Mouse (Mus musculus) ES-E14 (cell line): Measurements from ENCODE around the gene Hmox2. TPM values are rescaled to one million over a fixed set of nuclear protein-coding genes. Genes with fewer than 3 reads are reported as not detected.

Experiments used
- DNase-seq: peaks from one replicate; pipeline ENCODE4 v3.0.0-alpha.2; 2013; ENCODE audit warnings: low read depth, low spot score
- H3K27ac ChIP-seq: 2 replicates; pipeline ENCODE4 v1.5.1; 2012; ENCODE audit warnings: low read depth, mild to moderate bottlenecking, low read length, moderate library complexity, mixed read lengths; ENCODE audit not compliant: poor library complexity, insufficient read depth, severe bottlenecking
- H3K36me3 ChIP-seq: 2 replicates; pipeline ENCODE4 v1.6.1; 2012; ENCODE audit warnings: mild to moderate bottlenecking, low read length, moderate library complexity, mixed read lengths; ENCODE audit not compliant: control insufficient read depth, poor library complexity, insufficient read depth, severe bottlenecking
- H3K4me1 ChIP-seq, 2 experiments: fragments of 150-350 bp in 1 of 2; sonication (generic) in 1 of 2; 2 replicates each; pipeline ENCODE4 v1.6.1; 2012; ENCODE audit warnings: low read length in 2 of 2, mild to moderate bottlenecking in 1 of 2, mixed read lengths in 1 of 2; ENCODE audit not compliant: control insufficient read depth in 2 of 2, insufficient read depth in 2 of 2, poor library complexity in 1 of 2
- H3K4me3 ChIP-seq, 2 experiments: fragments of 150-350 bp in 1 of 2; sonication (generic) in 1 of 2; 2 replicates each; pipeline ENCODE4 v1.5.1; 2012; ENCODE audit warnings: low read length in 2 of 2, low read depth in 1 of 2, mild to moderate bottlenecking in 1 of 2, mixed read lengths in 1 of 2; ENCODE audit not compliant: insufficient read depth in 1 of 2, poor library complexity in 1 of 2, severe bottlenecking in 1 of 2
- H3K9ac ChIP-seq: 2 replicates; pipeline ENCODE4 v1.6.1; 2012; ENCODE audit warnings: low read depth, mild to moderate bottlenecking, low read length, mixed read lengths; ENCODE audit not compliant: poor library complexity, insufficient read depth, severe bottlenecking
- H3K9me3 ChIP-seq: fragments of 150-350 bp; sonication (generic); 2 replicates; pipeline ENCODE4 v1.6.1; 2012; ENCODE audit warnings: low read depth, mild to moderate bottlenecking, low read length; ENCODE audit not compliant: control insufficient read depth, insufficient read depth
- CHD2 ChIP-seq: IDR thresholded peaks from 2 replicates; pipeline ENCODE4 v1.6.1; 2014; ENCODE audit warnings: mild to moderate bottlenecking, low read depth, low read length, inconsistent platforms
- HCFC1 ChIP-seq: IDR thresholded peaks from 2 replicates; pipeline ENCODE4 v1.6.1; 2012; ENCODE audit warnings: low read length, inconsistent platforms, borderline replicate concordance; ENCODE audit not compliant: insufficient read depth
- MAFK ChIP-seq: IDR thresholded peaks from 2 replicates; pipeline ENCODE4 v1.6.1; 2014; ENCODE audit warnings: mild to moderate bottlenecking, low read depth, low read length, inconsistent platforms; ENCODE audit not compliant: insufficient read depth
- ZC3H11A ChIP-seq: IDR thresholded peaks from 2 replicates; pipeline ENCODE4 v1.6.1; 2012; ENCODE audit warnings: low read depth, mild to moderate bottlenecking, inconsistent platforms, low read length, borderline replicate concordance
- ZNF384 ChIP-seq: IDR thresholded peaks from 2 replicates; pipeline ENCODE4 v1.6.1; 2012; ENCODE audit warnings: low read depth, low read length, inconsistent platforms
- in situ Hi-C, 2 experiments: fragments of 600-800 bp; cut with MboI; formaldehyde crosslinking; loops; one replicate each; pipeline ENCODE4 v1.15.1; 2025; ENCODE audit warnings: low sequenced_read_pairs in 2 of 2, inconsistent platforms in 1 of 2; ENCODE audit not compliant: unreplicated experiment in 2 of 2
- total RNA-seq: library from RNA; depleted of rRNA; stranded (reverse); fragments of 300-350 nt; gene quantifications from 2 replicates; pipeline ENCODE4 v1.2.3, GENCODE M21; 2012

Gene Hmox2
- total RNA-seq, 1 experiment, result 36.1 TPM

DNA sequence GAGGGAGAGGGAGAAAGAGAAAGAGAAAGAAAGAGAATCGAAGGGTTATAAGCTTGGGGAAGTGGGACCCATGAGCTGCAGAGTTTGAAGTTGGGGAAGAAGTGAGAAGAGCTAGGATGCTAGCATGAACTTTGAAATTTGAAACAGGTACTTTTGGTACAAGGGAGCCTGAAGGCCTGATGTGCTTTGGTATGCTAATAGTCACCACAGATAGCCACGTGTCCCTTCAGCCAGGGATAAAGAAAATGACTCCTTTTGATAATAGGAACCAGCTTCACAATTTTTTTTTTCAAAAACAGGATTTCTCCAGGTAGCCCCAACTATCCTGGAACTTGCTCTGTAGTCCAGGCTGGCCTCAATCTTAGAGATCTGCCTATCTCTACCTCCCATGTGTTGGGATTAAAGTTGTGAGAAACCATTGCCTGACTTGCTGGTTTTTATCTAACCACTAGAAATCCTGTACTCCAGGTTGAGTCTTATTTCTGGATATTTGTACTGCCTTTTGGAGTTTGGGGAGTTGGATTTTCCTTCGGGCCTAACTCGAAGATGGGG, 43.5 kb upstream of the Hmox2 start:
- Histone ChIP-seq H3K9me3 (no peaks in the 10 kb centered on the region), H3K36me3 (peaks cover 3% of the 10 kb centered on the region), H3K27ac (no peak overlapping the region), H3K4me1 (peaks cover 0 to 2% of the 10 kb centered on the region in 2 experiments; a peak in 3 of 4 replicates), H3K9ac (peak overlapping the region; percentile 81; the same call in 1 of the 2 replicates), H3K4me3 (peak overlapping the region in 1 of 2 experiments; percentile 91; a peak in 1 of 4 replicates)
- DNase-seq, result no peak
- in situ Hi-C loops, result no loop called here
- TF ChIP-seq HCFC1, result no peak
- TF ChIP-seq ZC3H11A, result no peak
- TF ChIP-seq MAFK, result no peak
- TF ChIP-seq ZNF384, result no peak
- TF ChIP-seq CHD2, result no peak

DNA sequence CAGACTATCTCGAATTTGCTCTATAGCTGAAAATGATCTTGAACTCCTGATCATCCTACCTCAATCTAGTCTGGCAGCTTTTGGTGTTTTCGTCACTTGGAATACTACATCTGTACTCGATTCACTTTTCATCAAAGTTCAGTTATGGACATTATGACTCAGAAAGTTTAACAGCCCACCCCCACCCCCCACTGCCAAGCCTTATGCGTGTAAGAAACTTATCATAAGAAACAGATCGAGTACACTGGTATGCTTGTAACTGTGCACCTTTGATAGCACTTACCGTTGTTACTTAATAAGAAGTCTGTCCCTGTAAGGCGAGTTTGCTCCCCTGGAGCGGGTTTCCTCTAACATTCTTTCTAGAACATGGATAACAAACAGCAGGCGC, 43.0 kb upstream of the Hmox2 start:
- Histone ChIP-seq H3K4me1 (peaks cover 0 to 2% of the 10 kb centered on the region in 2 experiments; a peak in 3 of 4 replicates), H3K36me3 (peaks cover 5% of the 10 kb centered on the region), H3K4me3 (peak overlapping the region; percentile 91 to 98), H3K27ac (peak overlapping the region; percentile 54; the same call in 1 of the 2 replicates), H3K9ac (peak overlapping the region; percentile 81; the same call in 1 of the 2 replicates), H3K9me3 (no peaks in the 10 kb centered on the region)
- in situ Hi-C loops, result no loop called here
- TF ChIP-seq CHD2 (no peak), ZC3H11A (no peak), MAFK (no peak)
- no peak for DNase-seq

DNA sequence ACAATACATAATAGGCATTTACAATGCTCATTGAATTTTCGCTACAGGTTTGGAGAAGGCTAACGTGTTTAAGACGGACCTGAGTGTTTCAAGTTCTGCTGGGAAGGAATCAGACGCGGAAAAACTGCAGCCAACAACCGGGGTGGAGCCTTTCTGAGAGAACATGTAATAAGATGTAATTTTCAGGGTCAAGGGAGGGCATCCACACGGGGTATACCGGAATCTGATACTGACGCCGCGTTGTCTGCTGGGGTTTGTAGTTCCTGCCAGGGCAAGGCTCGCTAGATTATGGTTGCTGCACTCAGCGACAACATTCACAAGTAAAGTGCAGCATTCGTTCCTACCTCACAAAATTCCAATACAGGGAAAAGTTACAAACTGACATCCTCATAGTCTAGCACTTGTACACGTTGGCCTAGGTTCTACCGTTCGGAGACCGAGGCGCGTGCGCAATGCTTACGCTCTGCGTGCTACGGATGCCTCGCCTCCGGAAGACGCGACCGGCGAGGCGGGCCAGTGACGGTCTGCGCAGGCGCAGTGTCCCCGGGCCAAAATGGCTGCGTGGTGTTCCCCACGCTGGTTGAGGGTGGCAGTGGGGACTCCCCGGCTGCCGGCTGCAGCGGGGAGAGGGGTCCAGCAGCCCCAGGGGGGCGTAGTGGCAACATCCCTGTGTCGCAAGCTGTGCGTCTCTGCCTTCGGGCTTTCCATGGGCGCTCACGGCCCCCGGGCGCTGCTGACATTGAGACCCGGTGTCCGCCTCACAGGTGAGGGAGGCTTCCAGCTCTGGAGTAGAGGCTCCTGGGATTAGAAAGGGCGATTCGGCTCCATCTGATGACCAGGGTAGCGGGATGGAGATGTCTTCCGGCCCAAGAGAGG, 42.3 kb upstream of the Hmox2 start:
- H3K9ac ChIP-seq, result peak overlapping the region; percentile 96
- TF ChIP-seq HCFC1 (peak; percentile 94), CHD2 (no peak)
- H3K4me3 ChIP-seq, result peak overlapping the region; percentile 91 to 98
- peak; percentile 90 for DNase-seq
- peaks cover 0 to 2% of the 10 kb centered on the region in 2 experiments; a peak in 3 of 4 replicates for H3K4me1 ChIP-seq
- H3K9me3 ChIP-seq, result no peaks in the 10 kb centered on the region
- H3K36me3 ChIP-seq, result peaks cover 8% of the 10 kb centered on the region
- in situ Hi-C loops, result no loop called here
- peak overlapping the region; percentile 54; the same call in 1 of the 2 replicates for H3K27ac ChIP-seq

DNA sequence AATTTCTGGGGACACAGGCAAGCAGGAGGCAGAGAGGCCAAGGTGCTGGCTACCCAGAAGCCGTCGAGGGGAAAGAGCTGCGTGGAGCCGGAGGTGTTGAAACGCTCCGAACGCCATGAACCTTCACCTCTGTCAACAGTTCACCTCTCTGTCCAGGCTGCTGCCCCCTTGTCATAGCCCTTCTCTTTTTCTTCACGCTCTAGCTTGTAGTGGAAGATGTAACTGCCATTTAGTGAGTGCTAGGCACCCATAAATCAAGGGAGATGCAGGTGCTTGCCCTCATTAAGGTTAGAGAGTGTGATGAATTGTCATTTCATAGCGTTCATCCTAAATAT, 41.7 kb upstream of the Hmox2 start:
- no peak for DNase-seq
- in situ Hi-C loops, result no loop called here
- H3K9ac ChIP-seq, result peak overlapping the region; percentile 96
- peak overlapping the region; percentile 91 to 98 for H3K4me3 ChIP-seq
- H3K4me1 ChIP-seq, result peaks cover 0 to 2% of the 10 kb centered on the region in 2 experiments; a peak in 3 of 4 replicates
- H3K27ac ChIP-seq, result peak overlapping the region; percentile 20; the same call in 1 of the 2 replicates
- TF ChIP-seq HCFC1 (no peak), CHD2 (no peak), MAFK (no peak), ZC3H11A (no peak), ZNF384 (no peak)
- H3K9me3 ChIP-seq, result no peaks in the 10 kb centered on the region
- peaks cover 8% of the 10 kb centered on the region for H3K36me3 ChIP-seq
